Mouse (Mus musculus) erythroid progenitor cell, adult 5-6 weeks (primary cell): ENCODE results near the gene Trpm4. TPM values are rescaled to one million over a fixed set of nuclear protein-coding genes. Genes with fewer than 3 reads are reported as not detected.

Experiments used
- ATAC-seq: replicated peaks from 2 replicates; pipeline ENCODE4 v1.8.0; 2016; ENCODE audit warnings: moderate number of reproducible peaks, mild to moderate bottlenecking, moderate TSS enrichment, inconsistent platforms; ENCODE audit not compliant: poor library complexity, low FRiP score, severe bottlenecking
- total RNA-seq, 2 experiments: library from RNA; stranded (forward) in 1 of 2; stranded (reverse) in 1 of 2; fragments of 150-400 nt in 1 of 2; fragments of 186-747, 209-891 nt in 1 of 2; gene quantifications; 2 replicates each; pipeline versions ENCODE4 v1.2.3 to v1.2.4; 2015 to 2017; ENCODE audit warnings: low replicate concordance in 2 of 2

Gene Trpm4
- total RNA-seq, 2 experiments from 2014 or later: not detected

DNA sequence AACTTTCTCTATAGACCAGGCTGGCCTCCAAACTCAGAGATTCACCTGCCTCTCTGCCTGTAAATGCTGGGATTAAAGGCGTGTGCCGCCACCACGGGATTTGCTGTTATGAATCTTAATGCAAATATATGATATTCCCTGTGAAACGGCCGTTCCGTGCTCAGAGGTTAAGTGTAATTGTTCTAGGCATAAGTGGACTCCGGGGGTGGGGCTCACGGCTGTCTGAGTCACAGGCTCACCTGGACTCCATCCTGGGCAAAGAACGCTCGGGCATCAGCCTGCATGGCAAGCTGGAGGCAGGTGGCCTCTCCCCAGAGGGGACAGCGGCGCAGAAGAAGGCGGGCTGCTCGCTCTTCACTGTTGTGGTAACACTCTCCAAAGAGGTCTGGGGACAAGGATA, 17.0 kb downstream of the Trpm4 start:
- no peak for ATAC-seq

DNA sequence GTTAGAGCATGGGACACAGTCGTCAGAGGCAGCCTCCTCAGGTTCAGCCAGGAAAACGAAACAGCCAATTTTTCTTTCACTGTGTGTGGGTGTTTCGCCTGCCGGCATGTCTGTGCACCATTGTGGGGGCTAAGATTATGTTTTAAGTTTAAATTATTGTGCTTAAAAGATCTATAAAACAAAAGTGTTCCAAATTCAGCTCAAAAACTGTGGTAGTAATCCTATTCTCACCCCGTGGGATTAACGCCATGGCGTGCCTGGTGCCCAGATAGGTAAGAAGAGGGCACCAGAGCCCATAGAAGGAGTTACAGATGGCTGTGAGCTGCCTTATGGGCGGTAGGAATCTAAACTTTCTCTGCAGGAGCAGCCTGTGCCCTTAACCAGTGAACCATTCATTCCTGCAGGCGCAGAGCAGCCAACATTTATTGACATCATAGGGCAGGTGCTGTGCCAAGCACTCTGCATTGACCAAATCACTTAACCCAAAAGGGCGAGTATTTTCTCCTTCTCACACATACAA, 18.3 kb downstream of the Trpm4 start:
- ATAC-seq: no peak

DNA sequence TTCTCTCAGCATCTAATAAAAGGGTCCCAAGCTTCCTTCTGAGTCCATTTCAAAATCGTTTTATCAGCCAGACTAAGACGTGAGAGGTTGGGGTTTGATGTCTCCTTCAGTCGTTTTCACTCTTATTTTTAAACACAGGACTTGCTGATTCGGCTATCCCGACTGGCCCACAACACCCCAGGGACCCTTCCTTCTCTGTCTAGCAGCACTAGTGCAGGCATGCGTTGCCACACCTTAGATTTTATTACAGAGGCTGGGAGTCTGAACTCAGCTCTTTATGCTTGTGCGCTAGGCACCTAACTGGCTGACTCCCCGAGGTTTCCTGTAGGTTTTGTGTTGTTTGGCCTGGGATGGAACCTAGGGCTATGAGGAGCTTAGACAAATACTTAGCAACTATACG, 20.1 kb downstream of the Trpm4 start:
- ATAC-seq: no peak

- no peak for ATAC-seq
Observed at GRCm38 (mm10) chr7:45312686-45313453, 20.7 kb downstream of the Trpm4 start.

GRCm38 (mm10) chr7:45312023-45312422, 21.6 kb downstream of the Trpm4 start:
- ATAC-seq: no peak

DNA sequence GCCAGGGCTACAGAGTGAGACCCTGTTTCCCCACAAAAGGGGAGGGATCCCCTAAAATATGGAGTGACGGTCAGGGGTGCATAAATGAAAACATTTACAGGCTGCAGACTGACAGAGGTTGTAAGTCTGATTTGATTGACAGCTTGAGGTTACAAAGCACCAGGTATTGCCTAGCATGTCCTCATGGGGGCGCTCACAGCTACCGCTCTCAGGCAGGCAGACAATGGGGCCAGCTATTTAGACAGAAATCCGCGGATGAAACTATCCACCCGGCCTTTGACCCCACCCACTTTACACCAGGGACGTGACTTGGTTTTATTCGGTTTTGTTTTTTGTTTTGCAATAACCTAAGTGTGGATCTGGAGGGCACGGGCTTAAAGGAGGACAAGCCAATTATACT, 24.1 kb downstream of the Trpm4 start:
- ATAC-seq: no peak

DNA sequence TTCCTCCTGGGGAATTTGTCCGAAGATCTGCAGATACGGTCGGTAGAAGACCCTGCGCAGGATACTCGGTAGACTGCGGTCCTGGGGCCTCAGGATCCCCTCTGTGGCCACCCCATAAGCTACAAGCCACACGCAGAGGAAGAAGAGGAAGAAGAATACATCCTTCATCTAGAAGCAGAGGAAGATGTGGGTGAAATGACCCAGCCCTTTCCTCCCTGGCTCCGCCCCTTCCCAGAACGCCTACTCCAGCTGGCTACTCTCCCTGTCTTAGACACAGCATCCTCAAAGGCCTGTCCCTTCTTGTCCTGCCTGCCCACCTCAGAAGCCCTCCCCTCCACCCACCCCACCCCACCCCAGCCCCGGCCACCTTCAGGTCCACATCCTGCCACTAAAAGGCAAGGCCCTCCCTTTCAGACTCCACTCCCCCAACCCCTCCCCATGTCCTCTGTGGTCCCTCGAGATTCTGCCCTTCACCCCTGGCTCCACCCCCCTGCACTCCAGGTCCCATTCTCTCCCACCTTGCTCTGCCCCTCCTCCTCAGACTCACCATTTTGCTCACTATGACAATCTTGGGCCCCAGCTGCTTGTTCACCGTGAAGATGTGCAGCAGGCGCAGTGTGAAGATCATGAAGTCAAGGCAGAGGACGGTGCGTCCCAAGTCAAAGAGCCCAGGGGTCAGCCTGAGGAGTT, 24.9 kb downstream of the Trpm4 start:
- no peak for ATAC-seq

DNA sequence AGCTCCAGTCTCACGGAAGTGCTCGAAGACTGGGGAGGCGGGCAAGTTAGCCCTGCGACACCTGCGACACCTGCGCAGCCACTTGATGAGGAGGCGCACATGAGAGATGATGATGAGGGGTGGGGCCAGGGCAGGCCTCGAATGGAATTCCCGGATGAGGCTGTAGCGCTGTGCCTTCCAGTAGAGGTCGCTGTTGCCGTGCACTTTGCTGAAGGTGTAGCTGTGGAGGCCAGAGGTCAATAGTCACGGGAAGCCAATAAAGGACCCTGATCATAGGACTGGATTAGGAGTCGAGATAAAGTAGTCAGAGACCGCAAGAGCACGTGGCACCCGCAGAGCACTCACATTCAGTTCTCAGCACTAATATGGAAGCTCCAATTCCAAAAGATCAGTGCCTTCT, 28.3 kb downstream of the Trpm4 start:
- ATAC-seq: 0 out of 2 replicates have a peak, but pooled peaks have one; percentile 23

GRCm38 (mm10) chr7:45304869-45305268, 28.7 kb downstream of the Trpm4 start:
- ATAC-seq: no peak

- ATAC-seq: no peak
Observed at GRCm38 (mm10) chr7:45302626-45303025, 31.0 kb downstream of the Trpm4 start.

DNA sequence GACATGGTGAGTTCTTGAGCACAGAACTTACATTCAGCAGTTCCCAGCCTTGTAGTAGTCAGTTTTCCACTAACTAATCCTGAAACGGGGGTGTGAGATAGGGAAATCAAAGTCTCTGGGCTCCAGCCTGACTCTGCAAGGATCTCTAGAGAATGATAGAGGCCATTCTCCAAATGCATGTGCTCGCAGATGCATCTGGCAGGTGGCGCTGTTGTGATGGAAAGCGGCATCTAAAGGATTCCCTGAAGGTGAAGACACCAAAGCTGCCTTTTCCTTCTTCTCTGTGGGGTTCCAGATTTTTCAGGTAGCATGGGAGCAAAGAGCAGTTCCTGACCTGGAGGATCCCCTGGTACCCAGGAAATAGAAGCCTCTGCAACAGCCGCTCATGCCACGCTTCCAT, 33.3 kb downstream of the Trpm4 start:
- ATAC-seq: no peak

DNA sequence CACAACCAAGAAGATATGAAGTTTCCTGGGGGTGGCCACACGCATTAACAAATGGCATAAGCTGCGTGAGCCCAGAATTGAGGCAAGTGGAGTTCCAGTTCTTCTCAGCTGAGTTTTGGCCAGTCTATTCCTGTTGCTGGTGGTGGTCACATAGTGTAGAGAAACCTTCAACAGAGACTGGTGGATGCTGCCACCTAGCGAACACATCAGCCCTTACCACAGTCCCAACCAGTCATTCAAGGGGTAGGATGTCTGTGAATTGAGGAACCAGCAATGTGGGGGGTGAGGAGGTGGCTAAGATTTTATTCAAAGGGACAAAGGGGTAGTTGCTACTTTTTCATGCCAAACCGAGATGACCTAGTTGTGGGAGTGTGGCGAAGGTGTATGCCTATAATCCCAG, 33.8 kb downstream of the Trpm4 start:
- ATAC-seq: no peak

GRCm38 (mm10) chr7:45297563-45297962, 36.0 kb downstream of the Trpm4 start:
- no peak for ATAC-seq

DNA sequence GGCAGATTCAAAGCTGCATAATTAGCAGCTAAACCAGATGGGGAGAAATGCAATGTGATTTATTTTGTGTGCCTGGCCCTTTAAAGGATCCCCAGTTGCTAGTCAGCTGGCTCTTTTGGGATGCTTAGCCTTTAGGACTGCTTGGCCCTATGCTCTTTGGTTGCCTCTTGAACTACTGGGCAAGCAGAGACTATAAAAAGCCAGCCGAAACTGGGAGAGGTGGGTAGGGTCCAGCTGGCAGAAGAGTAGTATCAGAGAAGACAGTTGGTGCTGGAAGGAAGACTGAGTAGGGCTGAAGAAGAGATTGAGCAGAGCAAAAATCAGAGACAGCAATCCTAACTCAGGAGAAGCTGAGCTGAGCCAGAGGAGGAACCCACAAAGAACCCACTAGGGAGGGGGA, 37.0 kb downstream of the Trpm4 start:
- no peak for ATAC-seq

- ATAC-seq: no peak
Observed at GRCm38 (mm10) chr7:45286486-45286885, 47.1 kb downstream of the Trpm4 start.

DNA sequence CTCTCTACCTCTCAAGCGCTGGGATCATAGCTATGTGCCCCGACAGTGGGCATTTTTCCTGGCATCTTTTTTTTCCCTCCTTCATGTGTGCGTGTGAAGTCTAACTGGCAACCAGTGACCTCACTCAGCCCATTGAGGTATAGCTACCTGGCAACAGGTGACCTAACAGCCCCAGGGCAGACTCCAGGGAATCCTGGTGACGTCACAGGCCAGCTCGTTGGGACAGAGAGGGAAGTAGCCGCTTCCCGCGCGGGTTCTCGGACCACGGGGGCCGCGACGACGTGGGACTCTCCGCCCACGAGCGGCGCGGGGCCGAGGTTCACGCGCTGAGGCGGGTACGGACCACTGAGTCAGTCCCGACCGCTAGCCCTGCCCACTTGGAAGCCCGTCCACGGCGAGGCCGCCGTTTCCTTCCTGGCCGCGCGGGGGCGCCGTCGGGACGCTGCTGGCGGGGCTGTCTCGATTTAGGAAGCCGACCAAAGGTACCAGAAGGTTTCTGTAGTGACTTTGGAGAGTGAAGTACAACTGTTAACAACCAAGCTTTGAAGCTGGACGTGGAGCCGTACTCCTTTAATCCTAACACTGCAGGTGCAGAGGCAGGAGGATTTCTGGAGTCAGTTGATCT, 56.3 kb downstream of the Trpm4 start, which contains the start of gene Slc6a21:
Slc6a21 (plus strand) TSS at position 378 of the 625 bp plus-strand sequence.
- ATAC-seq: no peak

DNA sequence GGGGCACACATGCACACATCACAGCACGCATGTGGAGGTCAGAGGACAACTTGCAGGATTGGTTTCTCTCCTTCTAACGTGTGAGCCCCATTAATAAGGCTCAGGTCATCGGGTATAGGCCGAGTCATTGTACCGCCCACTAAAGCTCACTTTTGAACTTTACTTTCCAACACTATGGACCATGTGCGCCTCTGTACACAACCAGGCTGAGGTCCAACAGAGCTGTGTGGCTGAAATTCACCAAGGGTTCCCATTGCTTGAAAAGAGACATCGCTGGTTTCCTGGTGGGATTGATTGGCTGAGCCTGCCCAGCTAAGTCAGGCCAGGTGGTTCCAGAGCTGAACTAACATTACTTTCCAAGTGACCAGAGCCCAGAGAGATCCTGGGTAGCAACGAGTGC, 59.9 kb downstream of the Trpm4 start:
- ATAC-seq: no peak

- ATAC-seq: no peak
Observed at GRCm38 (mm10) chr7:45272786-45273412, 60.7 kb downstream of the Trpm4 start.

DNA sequence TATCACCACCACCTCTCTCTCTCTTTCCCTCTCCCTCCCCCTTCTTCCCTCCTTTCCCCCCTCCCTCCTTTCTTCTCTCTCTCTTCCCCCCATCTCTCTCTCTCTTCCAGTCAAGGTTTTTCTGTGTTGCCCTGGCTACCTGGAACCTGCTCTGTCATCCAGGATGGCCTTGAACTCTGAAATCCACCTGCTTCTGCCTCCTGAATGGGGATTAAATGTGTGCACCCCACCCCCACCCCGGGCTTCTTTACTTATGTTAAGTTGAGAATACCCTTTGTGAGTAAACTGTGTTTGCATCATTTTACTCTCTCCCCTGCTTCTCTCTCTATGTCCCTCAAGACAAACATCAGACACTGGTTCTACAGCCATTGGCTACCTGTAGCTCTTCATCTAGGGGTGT, 68.1 kb downstream of the Trpm4 start:
- no peak for ATAC-seq

GRCm38 (mm10) chr7:45264348-45264747, 69.2 kb downstream of the Trpm4 start:
- no peak for ATAC-seq
